Mouse (Mus musculus) urinary bladder, postnatal 0 days (tissue): Measurements from ENCODE around the gene Adam8. TPM values are rescaled to one million over a fixed set of nuclear protein-coding genes. Genes with fewer than 3 reads are reported as not detected.

Experiments used
- microRNA counts: library from miRNA; unstranded; fragments of <30 nt; microRNA quantifications from one replicate; lab custom pipeline; 2016
- microRNA-seq: library from miRNA; unstranded; fragments of <30 nt; microRNA quantifications from one replicate; pipeline ENCODE4, GENCODE M21; 2016
- polyA plus RNA-seq: library from polyadenylated mRNA; unstranded; fragments of >200 nt; fragmentation: Nextera tagmentation; extraction: Ambion mirVana; gene quantifications from 2 replicates; pipeline ENCODE4 v1.2.1, GENCODE M21; 2015

Gene Adam8
- 5.3 and 22.1 TPM in 2 replicates for polyA plus RNA-seq

DNA sequence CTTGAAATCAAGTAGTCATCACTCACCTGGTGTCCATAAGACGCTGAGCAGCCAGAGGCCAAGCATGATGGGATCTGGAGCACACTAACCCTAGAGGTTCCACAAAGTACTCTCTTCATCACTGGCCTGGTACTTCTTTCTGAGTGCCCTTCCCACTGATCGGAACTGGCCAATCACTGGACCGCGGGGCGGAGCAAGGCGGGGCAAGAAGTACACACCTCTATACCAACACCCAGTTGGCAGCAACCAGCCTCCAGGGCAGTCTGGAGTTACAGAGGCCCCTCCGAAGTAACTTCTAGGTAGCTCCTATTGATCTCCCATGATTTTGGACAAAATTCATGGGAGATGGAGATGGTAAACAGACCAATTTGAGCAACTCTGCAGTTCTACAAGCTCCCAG is at the start of gene Adam8:
TSS of gene Adam8 (minus strand) at position 157 of the 400 bp plus-strand sequence.

DNA sequence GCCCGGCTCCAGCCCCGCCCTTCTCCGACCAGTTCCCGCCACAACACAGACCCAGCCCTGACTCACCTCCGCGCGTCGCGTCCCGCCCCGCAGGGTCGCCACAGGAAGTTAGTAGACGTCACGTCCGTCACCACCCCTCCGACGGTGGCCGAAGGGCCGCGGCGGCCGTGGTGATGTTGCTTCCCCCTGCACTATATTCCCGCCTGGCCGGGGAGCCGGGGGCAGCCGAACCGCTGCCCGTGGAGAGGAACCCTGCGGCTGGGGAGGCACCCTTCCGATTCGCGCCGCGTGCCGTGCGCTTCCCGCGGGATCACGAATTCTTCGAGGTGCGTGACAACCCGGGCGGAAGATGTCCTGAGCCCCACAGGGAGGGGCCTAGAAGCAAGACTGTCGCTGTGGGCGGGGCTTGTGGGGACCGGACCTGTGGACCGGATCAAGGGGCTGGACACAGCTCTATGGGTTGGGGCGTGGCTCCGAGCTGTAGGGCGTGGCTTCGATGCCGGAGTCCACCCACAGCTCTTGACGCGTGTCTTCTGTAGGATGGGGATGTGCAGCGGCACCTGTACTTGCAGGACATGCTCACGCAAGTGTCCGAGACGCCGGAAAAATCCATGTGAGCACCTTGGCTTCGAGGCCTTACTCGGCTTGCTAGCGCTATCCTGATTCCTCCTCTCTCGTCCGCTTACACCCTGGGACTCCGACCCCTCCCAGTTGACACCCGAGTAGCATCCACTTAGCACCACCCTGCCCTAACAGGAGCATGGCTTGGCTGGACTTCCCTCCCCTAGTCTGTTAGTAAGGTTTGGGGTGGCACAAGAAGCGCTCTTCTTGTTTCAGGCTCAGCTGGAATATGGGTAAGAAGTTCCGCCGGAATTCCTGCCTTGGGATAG is 44.2 kb upstream of the Adam8 start, which contains the start of the genes Zfp511 and Tubgcp2:
TSS of gene Zfp511 (plus strand) at position 111 of the 890 bp plus-strand sequence.
TSS of gene Tubgcp2 (minus strand) at position 389 of the 890 bp plus-strand sequence.

DNA sequence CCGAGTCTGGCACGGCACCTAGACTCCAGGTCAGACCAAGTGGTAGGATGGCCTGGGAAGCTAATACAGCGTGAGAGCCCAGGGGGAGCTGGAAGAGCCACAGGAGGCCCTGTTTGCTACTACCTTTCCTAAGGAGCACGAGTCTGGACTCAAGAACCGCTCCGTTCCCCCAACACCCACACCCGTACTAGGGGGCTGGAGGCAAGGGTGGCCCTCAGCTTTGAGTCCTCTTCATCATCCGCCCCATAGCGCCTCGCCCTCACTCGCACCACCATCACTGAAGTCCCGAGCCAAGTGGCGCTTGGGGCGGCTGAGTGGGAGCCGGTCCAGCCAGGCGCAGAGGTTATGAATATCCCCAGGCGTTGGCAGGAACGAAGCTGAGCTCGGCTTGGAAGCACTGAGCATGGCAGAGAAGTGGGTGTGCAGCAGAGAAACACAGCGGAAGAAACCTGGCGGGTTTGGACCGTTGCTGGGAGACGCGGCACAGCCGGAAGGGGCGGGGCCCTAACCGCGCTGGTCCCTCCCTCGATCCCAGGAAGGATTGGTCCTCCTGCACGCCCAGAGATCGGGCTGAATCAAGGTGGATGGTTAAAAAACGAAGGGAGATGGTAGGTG is 14.0 kb downstream of the Adam8 start, which contains the start of gene 6430531B16Rik:
TSS of gene 6430531B16Rik (minus strand) at position 478 of the 615 bp plus-strand sequence.

DNA sequence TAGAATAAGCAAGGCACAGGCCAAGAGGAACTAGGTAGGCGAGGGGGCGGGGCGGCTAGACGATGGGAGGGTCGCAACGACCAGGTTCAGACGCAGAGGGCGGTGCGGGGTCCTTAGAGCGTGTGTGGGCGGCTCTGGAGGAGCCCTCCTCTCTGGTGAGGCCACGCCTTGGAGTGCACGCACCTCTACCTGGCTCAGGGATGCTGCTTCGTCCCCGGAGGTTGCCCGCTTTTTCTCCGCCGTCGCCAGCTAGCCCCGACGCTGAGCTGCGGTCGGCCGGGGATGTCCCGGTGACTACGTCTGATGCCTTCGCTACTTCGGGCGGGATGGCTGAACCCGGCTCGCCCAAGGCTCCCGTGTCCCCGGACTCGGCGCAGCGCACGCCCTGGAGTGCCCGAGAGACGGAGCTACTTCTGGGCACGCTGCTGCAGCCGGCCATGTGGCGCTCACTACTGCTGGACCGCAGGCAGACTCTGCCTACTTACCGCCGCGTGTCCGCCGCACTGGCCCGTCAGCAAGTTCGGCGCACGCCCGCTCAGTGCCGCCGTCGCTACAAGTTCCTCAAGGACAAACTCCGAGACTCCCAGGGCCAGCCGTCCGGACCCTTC is 48.6 kb downstream of the Adam8 start, which contains the start of gene Utf1:
TSS of gene Utf1 (plus strand) at position 116 of the 608 bp plus-strand sequence.

MicroRNAs encoded within 50 kb of the gene (microRNA counts, 519-probe panel; counts per million panel counts)
- microRNA mmu-miR-202-3p (lab: Ali Mortazavi, UCI) (1,815 counts per million, percentile 19 among the panel's probes with 10 or more counts), microRNA mmu-miR-202-5p (lab: Ali Mortazavi, UCI) (2,184 counts per million, percentile 28 among the panel's probes with 10 or more counts)

Small RNAs within 50 kb of the gene (microRNA-seq; reads per million reads assigned to microRNA genes)
- not detected for gene Mir202
- not detected for gene Mir7062
- not detected for gene mmu-mir-7686

Other genes starting within 250 kb of the Adam8 start
- gene Adgra1, start 158.4 kb downstream of the Adam8 start, polyA plus RNA-seq: 3.3 and 4.6 TPM in 2 replicates
- gene Kndc1, start 97.9 kb downstream of the Adam8 start, polyA plus RNA-seq: 0.06 and 0.12 TPM in 2 replicates
- not detected in 2 replicates for gene Utf1, start 48.8 kb downstream of the Adam8 start, polyA plus RNA-seq
- 0.39 and 0.99 TPM in 2 replicates for gene 6430531B16Rik, start 13.8 kb downstream of the Adam8 start, polyA plus RNA-seq
- gene Zfp511, start 43.8 kb upstream of the Adam8 start, polyA plus RNA-seq: 23.7 and 25.7 TPM in 2 replicates
- gene Tubgcp2, start 44.1 kb upstream of the Adam8 start, polyA plus RNA-seq: 24.9 and 27.2 TPM in 2 replicates
- gene Msx3, start 56.5 kb upstream of the Adam8 start, polyA plus RNA-seq: not detected in 2 replicates
- 0.39 TPM in 1 of 2 replicates, not detected in the other for gene Caly, start 90.0 kb upstream of the Adam8 start, polyA plus RNA-seq
- gene Prap1, start 100.8 kb upstream of the Adam8 start, polyA plus RNA-seq: 4.4 and 5.8 TPM in 2 replicates
- gene Fuom, start 109.9 kb upstream of the Adam8 start, polyA plus RNA-seq: 53.1 and 55.7 TPM in 2 replicates
- 21.5 and 21.8 TPM in 2 replicates for gene Paox, start 123.2 kb upstream of the Adam8 start, polyA plus RNA-seq
- gene Echs1, start 123.9 kb upstream of the Adam8 start, polyA plus RNA-seq: 108 and 113 TPM in 2 replicates
- 25.5 and 27.2 TPM in 2 replicates for gene Mtg1, start 145.0 kb upstream of the Adam8 start, polyA plus RNA-seq
- gene Sprn, start 162.3 kb upstream of the Adam8 start, polyA plus RNA-seq: 1.3 and 1.9 TPM in 2 replicates
- gene Olfr522, start 172.2 kb upstream of the Adam8 start, polyA plus RNA-seq: not detected in 2 replicates
- gene Olfr523, start 180.7 kb upstream of the Adam8 start, polyA plus RNA-seq: not detected in 2 replicates
- not detected in 2 replicates for gene Olfr524, start 213.4 kb upstream of the Adam8 start, polyA plus RNA-seq
- gene Cd163l1, start 225.7 kb upstream of the Adam8 start, polyA plus RNA-seq: not detected in 2 replicates